Mouse (Mus musculus) embryonic fibroblast, embryonic 13.5 days (primary cell): ENCODE data around the gene Stxbp1. TPM values are rescaled to one million over a fixed set of nuclear protein-coding genes. Genes with fewer than 3 reads are reported as not detected.
A peak's percentile ranks its signal among the peaks of the same experiment; 100 is the strongest.

Experiments
- H3K27ac ChIP-seq: 2 replicates; pipeline ENCODE4 v1.5.1; 2012; ENCODE audit warnings: low read length, control low read depth, inconsistent platforms; ENCODE audit not compliant: insufficient read depth
- H3K4me1 ChIP-seq: 2 replicates; pipeline ENCODE4 v1.6.1; 2011; ENCODE audit warnings: low read length; ENCODE audit not compliant: control insufficient read depth, insufficient read depth
- H3K4me3 ChIP-seq: 2 replicates; pipeline ENCODE4 v1.5.1; 2011; ENCODE audit warnings: mild to moderate bottlenecking, control low read depth, low read length; ENCODE audit not compliant: insufficient read depth
- CTCF ChIP-seq: IDR thresholded peaks from 2 replicates; pipeline ENCODE4 v1.5.1; 2011; ENCODE audit warnings: mild to moderate bottlenecking, control low read depth, low read length, moderate library complexity, borderline replicate concordance; ENCODE audit not compliant: insufficient read depth
- POLR2A ChIP-seq: IDR thresholded peaks from 2 replicates; pipeline ENCODE4 v1.6.1; 2011; ENCODE audit warnings: low read depth, mild to moderate bottlenecking, control low read depth, low read length, moderate library complexity
- polyA plus RNA-seq: library from polyadenylated mRNA; stranded (reverse); fragments of >200 nt; gene quantifications from 2 replicates; pipeline ENCODE4 v1.2.4, GENCODE M21; 2011; ENCODE audit warnings: low read depth; ENCODE audit not compliant: missing spikeins, insufficient read length

The Stxbp1 gene
- polyA plus RNA-seq, 1 experiment, result 33.3 TPM

DNA sequence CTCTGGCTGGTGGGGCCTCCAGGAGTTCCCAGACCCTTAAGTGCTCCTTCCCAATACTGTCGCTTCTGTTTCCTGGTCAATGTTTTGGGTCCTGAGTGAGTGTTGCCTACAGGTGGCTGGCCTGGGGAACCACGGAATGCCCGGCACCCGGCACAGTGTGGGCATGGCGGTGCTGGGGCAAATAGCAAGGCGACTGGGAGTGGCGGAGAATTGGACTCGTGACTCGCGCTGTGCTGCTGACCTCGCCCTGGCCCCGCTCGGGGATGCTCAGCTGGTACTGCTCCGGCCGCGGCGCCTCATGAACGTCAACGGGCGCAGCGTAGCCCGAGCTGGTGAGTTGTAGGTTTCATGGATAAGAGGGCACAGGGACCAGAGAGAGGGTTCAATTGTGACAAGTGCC, 70.9 kb downstream of the Stxbp1 start:
- peak overlapping the region; percentile 75 for H3K4me3 ChIP-seq
- TF ChIP-seq CTCF, result no peak
- TF ChIP-seq POLR2A, result no peak
- no peak overlapping the region for H3K27ac ChIP-seq
- peaks cover 7% of the 10 kb centered on the region for H3K4me1 ChIP-seq

- TF ChIP-seq CTCF, result no peak
- peak; percentile 94 for TF ChIP-seq POLR2A
- Histone ChIP-seq H3K27ac (peak within 1 kb of the TSS; percentile 37), H3K4me3 (peak within 1 kb of the TSS; percentile 75)
Measured at GRCm38 (mm10) chr2:32775359-32776074, 71.5 kb downstream of the Stxbp1 start, which contains the start of the genes Ttc16 and Ptrh1. Ttc16 (minus strand) TSS chr2:32775633. Ptrh1 (plus strand) TSS chr2:32775786.

DNA sequence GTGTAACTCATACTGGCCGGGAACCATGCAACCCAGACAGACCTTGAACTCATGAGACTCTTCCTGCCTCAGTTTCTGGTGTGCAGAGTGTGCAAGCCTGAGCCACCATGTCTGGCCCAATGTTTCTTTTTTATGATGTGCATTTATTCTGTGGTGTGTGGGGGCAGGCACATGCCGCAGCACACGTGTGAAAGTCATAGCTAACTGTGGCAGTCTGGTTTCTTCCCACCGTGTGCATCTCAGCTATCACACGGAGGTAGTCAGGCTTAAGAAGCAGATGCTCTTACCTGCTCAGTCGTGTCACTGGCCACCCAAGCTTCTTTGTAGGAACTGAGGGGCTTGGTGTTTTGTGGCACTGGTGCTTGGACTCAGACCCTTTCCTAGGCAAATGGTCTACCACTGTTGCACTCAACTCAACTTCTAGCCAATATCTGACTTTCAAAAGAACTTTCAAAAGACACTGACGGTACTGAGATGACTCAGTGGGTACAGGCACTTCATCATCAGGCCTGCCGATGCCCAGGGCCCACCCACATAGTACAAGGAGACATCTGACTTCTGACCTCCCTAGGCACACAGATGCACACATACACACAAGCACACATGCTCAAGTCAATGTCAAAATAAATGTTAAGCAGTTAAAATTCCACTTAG, 74.3 kb downstream of the Stxbp1 start:
- TF ChIP-seq POLR2A, result no peak
- no peak for TF ChIP-seq CTCF
- H3K27ac ChIP-seq, result no peak overlapping the region
- H3K4me1 ChIP-seq, result peaks cover 7% of the 10 kb centered on the region
- no peak overlapping the region for H3K4me3 ChIP-seq

More at GRCm38 (mm10) chr2:32775359-32776074, 71.5 kb downstream of the Stxbp1 start, which contains the start of the genes Ttc16 and Ptrh1:
- H3K4me1 ChIP-seq, result peaks cover 7% of the 10 kb centered on the region

DNA sequence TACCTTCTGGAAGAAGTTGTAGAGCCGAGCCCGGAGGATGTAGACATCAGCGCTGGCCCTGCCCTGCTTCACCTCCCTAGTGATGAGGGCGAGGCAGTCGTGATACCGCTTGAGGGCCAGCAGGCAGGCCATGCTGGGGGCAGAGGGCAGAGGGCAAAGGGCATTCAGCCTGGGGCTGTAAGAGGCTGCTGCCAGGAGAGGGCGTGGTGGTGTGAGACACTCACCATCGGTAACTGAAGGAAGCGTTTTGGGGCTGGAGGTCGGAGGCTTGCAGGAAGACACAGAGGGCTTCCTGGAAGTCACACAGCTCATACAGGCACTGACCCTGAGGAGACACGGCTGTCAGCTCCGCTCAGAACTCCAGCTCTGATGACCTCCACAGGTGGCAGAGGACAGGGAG, 75.2 kb downstream of the Stxbp1 start:
- H3K4me1 ChIP-seq, result peaks cover 3% of the 10 kb centered on the region
- H3K27ac ChIP-seq, result no peak overlapping the region
- H3K4me3 ChIP-seq, result no peak overlapping the region
- no peak for TF ChIP-seq POLR2A
- no peak for TF ChIP-seq CTCF

GRCm38 (mm10) chr2:32769327-32770085, 77.5 kb downstream of the Stxbp1 start:
- Histone ChIP-seq H3K4me1 (no peaks in the 10 kb centered on the region), H3K27ac (no peak overlapping the region), H3K4me3 (no peak overlapping the region)
- TF ChIP-seq POLR2A (no peak), CTCF (no peak)

GRCm38 (mm10) chr2:32768661-32769285, 78.3 kb downstream of the Stxbp1 start:
- H3K4me3 ChIP-seq, result no peak overlapping the region
- TF ChIP-seq CTCF (no peak), POLR2A (no peak)
- H3K27ac ChIP-seq, result no peak overlapping the region
- H3K4me1 ChIP-seq, result no peaks in the 10 kb centered on the region

DNA sequence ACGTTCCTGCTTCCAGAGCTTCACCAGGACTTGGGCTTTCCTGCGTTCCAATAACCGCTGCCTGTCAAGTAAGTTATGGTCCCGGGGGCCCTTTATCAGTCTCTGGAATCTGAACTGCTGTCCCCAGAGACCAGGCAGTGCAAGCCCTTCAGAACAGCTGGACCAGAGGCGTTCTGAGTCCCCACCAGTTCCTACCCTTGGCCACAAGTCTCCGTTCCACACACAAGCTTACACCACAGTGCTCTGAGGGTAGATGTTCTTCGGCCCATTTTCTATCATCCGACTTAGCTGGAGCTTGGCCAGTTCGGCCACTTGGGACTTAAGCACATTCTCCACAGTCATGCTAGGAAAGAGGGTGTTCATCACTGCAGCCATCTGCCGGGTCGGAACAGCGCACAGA, 79.8 kb downstream of the Stxbp1 start:
- no peak overlapping the region for H3K4me3 ChIP-seq
- no peak overlapping the region for H3K27ac ChIP-seq
- H3K4me1 ChIP-seq, result no peaks in the 10 kb centered on the region
- no peak for TF ChIP-seq POLR2A
- TF ChIP-seq CTCF, result no peak

DNA sequence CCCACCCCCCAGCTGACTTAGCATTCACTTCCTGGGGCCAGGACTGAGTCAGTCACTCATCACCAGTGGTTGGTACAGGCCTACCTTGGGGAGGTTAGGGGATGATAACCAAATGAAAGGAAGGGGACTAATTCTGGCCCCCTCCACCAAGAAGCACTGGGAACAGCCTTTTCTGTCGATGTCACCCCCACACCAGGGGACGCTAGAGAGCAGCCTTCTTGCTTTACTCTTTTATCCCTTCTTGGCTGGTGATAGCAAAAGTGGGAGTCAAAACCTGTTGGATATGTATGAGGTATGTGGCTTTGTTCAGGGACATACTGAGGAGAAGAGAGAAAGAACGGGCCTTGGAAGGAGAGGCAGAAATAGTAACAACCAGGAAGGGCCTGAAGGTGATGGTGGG, 83.7 kb downstream of the Stxbp1 start:
- Histone ChIP-seq H3K4me3 (no peak overlapping the region), H3K4me1 (no peaks in the 10 kb centered on the region)
- TF ChIP-seq POLR2A, result no peak
- TF ChIP-seq CTCF, result no peak; the same call in 1 of the 2 replicates

GRCm38 (mm10) chr2:32761859-32762258, 85.2 kb downstream of the Stxbp1 start:
- H3K27ac ChIP-seq, result no peak overlapping the region
- H3K4me3 ChIP-seq, result no peak overlapping the region
- no peak for TF ChIP-seq CTCF
- no peak for TF ChIP-seq POLR2A
- no peaks in the 10 kb centered on the region for H3K4me1 ChIP-seq

More for the DNA sequence above, 83.7 kb downstream of the Stxbp1 start:
- no peak overlapping the region for H3K27ac ChIP-seq
